Mouse (Mus musculus): Measurements from ENCODE around the gene Arhgap32.
"Not testable (repeated sequence)": the region's sequence is repeated elsewhere in the genome, so short reads cannot be mapped to it uniquely, and the experiment has no call there.

Arhgap32 gene

GRCm38 (mm10) chr9:32138616-32139015, 22.7 kb downstream of the Arhgap32 start:
- DNase-seq, result no peak

- no peak for DNase-seq
Measured at GRCm38 (mm10) chr9:32139641-32140040, 23.7 kb downstream of the Arhgap32 start.

GRCm38 (mm10) chr9:32142834-32143233, 26.9 kb downstream of the Arhgap32 start:
- DNase-seq, result no peak

GRCm38 (mm10) chr9:32143451-32143850, 27.5 kb downstream of the Arhgap32 start:
- DNase-seq, result no peak

DNA sequence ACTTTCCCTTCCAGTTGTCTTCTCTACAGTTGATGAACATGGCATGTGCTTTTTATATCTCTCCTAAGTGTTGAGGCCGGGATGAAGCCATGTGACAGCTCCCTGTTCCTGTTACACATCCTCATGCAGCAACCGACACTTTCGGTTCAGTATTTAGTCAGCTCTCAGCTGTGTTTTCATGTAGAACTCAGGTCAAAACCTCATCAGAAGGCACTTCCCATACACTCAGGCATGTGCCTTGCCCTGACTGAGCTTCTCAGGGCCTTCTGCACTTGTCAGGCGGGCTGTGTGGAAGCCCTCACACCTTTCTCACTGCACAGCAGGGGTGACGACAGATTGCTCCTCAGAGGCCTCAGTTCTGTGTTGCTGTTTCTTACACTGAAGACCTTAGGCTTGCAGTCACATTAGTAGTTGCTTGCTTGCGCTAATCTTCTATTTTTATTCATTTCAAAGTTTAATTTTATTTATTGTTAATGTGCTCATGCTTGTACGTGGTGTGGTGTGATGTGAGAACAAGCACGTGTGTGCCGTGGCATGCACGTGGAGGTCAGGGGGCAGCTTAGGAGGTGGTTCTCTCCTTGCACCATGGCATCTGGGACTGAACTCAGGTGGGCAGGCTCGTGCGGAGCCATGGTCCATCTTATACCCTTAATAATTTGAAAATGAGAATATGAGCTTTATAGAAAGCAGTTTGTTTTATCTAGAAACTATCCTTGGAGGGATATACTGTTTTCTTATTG, 30.5 kb downstream of the Arhgap32 start:
- DNase-seq, result peak; percentile 14

GRCm38 (mm10) chr9:32149241-32149640, 33.3 kb downstream of the Arhgap32 start:
- DNase-seq, result no peak

DNA sequence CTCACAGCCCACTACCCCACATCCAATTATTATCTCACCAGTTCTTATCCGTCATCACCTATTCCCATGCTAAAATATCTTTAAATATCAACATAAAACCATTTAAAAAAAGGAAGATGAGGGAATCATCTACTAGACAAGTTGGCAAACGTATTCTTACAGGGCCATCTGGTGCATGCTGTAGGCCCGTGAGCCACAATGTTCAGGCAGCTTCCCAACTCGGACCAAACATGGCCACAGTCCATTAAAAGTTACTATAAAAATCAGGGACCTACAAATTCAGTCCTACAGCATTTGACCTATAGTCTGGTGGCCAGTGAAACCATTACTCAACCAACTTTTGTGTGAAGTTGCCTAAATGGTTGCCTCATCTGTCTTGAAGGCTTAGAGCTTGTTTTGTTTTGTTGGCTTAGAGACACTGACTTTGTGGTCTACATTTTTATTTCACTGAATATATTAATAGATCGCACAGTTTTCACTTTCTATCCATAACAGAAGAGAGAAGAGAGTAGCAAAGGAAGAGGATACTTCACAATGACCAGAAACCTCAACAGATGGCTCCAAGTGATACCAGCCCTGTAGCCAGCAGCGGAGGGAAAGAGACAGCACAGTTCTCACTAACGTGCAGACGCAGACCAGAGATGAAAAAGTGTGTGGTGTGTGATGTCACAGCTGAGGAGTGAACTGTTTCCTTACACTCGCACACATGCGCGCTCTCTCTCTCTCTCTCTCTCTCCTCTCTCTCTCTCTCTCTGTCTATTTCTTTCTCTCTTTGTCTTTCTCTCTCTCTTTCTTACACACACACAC, 34.1 kb downstream of the Arhgap32 start:
- DNase-seq, result no peak

DNA sequence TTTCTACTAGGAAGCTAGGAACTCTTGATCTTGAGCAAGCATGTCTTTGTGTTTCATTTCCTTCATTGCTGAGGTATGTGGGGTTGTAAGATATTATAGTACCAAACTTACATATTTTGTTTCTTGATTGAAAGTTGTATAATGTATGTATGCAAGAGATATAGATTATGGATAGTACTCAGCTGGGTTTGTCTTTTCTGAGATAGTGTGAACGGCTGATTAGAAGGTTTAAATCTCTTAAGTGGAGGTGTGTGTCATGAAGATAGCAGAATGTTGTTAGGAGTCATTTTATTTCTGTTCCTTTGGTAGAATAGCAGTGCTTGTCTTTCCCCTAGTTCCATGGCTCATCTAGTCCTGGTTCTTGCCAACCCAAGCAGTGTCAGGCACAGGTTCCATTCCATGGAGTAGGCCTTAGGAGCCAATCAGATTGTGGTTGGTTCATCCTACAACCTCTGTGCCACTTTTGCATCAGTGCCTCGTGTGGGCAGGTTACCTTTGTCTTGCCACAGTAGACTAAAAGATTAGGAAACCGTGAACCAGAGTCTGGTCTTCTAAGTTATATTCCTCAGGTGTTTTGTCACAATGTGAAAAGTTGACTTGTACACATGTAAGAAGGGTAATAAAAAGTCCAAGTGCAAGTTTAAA, 38.9 kb downstream of the Arhgap32 start:
- DNase-seq, result no peak

GRCm38 (mm10) chr9:32156706-32157105, 40.8 kb downstream of the Arhgap32 start:
- DNase-seq, result peak; percentile 56

DNA sequence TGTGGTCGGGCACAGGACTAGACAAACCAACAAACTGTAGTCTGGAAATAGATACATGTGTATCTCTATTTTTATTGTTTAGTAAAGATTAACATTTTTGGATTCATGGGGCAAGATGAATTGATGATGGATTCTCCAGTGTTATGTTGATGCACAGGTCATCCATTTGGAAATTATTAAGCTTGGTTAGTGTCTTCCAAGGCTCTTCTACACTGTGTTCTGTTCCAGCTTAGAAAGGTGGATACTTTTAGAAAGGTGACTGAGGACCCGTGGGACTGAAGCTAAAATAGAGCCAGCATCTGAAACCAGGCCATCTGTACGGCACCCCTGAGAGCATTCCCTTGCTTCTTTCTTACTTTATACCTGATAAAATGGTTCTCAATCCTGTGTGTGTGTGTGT, 41.3 kb downstream of the Arhgap32 start:
- no peak for DNase-seq

- peak; percentile 78 for DNase-seq
Measured at GRCm38 (mm10) chr9:32158837-32159543, 43.1 kb downstream of the Arhgap32 start.

- DNase-seq, result no peak
Measured at GRCm38 (mm10) chr9:32159724-32160123, 43.8 kb downstream of the Arhgap32 start.

DNA sequence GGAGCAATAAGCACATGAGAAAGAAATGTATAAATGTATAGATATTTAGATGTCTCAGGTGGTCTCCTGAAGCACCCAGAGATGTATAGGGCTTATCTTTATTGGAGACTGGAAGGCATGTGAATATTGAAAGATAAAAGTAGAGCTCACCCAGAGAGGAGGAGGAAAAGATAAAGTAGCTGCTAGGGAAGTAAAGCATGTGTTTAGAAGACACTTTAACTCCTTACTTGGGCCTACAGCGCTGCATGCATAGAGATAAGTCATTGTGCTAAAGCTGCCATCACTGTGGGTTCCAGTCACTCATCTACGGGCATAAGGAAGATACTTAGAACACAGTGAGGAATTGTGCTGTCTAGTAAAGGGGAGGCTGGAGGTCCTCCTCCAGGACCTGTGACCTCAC, 46.9 kb downstream of the Arhgap32 start:
- DNase-seq, result no peak

DNA sequence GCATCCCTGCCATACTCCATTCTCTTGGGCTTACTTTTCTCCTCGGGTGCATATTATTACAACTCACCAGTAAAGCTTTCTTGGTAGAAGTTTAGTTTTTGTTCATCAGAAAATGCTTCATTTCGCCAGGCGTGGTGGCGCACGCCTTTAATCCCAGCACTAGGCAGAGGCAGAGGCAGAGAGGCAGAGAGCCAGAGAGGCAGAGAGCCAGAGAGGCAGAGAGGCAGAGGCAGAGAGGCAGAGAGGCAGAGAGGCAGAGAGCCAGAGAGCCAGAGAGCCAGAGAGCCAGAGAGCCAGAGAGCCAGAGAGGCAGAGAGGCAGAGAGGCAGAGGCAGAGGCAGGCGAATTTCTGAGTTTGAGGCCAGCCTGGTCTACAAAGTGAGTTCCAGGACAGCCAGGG, 47.9 kb downstream of the Arhgap32 start:
- DNase-seq, result not testable (repeated sequence)

- peak; percentile 80 for DNase-seq
Measured at GRCm38 (mm10) chr9:32168546-32169137, 52.7 kb downstream of the Arhgap32 start.

DNA sequence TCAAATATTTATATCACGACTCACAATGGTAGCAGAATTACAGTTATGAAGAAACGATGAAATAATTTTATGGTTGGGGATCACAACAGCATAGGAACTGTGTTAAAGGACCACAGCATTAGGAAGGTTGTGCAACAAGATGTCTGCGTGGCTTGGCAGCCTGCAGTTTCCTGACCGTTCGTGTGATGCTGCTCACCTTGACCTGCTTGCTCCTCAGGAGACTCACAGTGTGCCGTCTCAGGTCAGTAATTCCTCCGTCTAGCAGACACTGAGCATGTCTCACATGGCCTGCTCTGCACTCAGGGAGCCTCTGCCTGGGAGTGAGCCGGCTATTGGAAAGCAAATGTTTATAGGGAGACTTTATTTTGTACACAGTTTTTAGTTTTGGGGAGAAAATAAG, 54.8 kb downstream of the Arhgap32 start:
- DNase-seq, result peak; percentile 56

- DNase-seq, result peak; percentile 43
Measured at GRCm38 (mm10) chr9:32176612-32177011, 60.7 kb downstream of the Arhgap32 start.

GRCm38 (mm10) chr9:32181170-32181569, 65.2 kb downstream of the Arhgap32 start:
- no peak for DNase-seq

- peak; percentile 25 for DNase-seq
Measured at GRCm38 (mm10) chr9:32186489-32186888, 70.6 kb downstream of the Arhgap32 start.

DNA sequence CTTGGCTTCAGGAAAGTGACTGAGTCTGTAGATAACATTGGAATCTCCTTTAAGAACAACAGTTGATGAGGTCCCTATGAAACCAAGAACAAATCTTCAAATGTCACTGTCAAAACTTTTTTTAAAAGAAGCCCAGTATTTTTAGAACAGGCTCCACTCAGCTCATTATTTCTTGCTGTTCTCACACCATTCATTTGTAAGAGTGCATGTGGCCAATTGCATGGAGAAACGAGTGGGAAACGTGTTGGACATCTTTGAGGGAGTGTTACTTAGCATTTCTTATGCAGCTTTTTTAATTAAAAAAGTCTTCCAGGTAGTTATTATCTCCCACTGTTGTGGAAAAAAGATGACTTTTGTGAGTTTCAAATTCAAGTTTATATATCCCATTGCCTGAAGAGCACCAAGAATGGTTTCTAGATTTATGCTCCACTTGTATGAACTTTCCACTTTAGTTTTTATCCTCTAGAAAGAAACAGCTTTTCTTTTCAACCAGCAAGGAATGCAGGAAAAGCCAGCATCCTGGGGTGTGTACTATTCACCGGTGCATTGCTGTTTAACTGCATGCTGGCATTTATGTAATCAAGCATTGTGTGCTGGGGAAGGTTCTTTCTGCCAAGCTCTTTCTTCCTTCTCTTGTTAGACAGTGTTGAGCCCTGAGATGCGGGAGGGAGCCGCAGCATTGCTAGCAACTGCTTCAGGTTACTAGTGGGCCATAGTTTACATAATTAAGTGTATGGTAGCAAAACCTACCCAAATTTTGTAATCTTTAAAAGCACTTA, 76.5 kb downstream of the Arhgap32 start:
- no peak for DNase-seq

DNA sequence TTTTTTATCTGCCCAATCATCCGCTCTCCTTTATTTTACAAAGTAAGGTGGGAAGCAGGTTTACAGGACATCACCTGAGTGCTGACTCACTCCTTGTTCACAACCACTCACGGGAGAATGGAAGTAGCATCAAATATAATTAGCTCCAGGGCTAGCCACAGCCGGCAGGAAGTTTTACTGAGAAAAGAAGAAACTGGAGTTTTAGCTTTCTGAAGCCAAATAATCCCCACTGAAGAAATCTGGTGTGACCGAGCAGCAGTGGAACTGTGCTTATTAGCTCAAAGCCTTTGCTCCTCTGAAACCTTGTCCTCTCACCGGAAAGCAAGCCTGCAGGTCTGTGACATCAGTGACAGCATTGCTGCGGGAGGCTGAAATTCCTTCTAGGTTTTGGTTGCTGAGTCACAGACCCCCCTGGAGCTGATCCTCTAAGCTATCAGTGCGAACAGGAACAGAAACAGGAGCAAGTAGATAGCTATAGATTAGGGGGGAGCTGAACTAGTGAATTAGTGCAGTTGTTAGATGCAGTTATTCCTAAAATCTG, 88.6 kb downstream of the Arhgap32 start:
- DNase-seq, result no peak
